28 mouse cellular contexts compared by ENCODE assay signal in genomic region chr5:142346454-142346853, GRCm38 (mm10).
"Had no signal": no experiment of that assay in that cellular context is flagged by ENCODE, and none has a peak within 500 bp of the region (broad histone marks: within the 10 kb centered on the region; RNA-seq: fewer than 3 reads in every experiment).

No protein-coding gene starts in this region.

- DNase-seq: left cerebral cortex, postnatal 4 days; liver; liver, embryonic 13.5 days; liver, postnatal 0 days; lung, adult 18-20 months; lung, adult 2 months; lung, embryonic 14.5 days; lung, postnatal 10 days; lung, postnatal 14 days; lung, postnatal 36 days; lung, postnatal 4 days; midbrain, embryonic 14.5 days had no signal

- H3K27ac ChIP-seq: limb, embryonic 10.5 days; limb, embryonic 12.5 days; limb, embryonic 13.5 days; limb, embryonic 15.5 days; liver, embryonic 12.5 days; liver, embryonic 13.5 days; liver, embryonic 14.5 days; liver, embryonic 15.5 days; lung, embryonic 15.5 days; macrophage; midbrain, embryonic 10.5 days; midbrain, embryonic 12.5 days; midbrain, embryonic 13.5 days; midbrain, embryonic 15.5 days; neural tube, embryonic 12.5 days had no signal

- H3K4me3 ChIP-seq: limb, embryonic 10.5 days; limb, embryonic 12.5 days; limb, embryonic 13.5 days; limb, embryonic 15.5 days; liver, embryonic 12.5 days; liver, embryonic 13.5 days; liver, embryonic 15.5 days; lung, embryonic 15.5 days; megakaryocyte, embryonic 14.5 days; midbrain, embryonic 10.5 days; midbrain, embryonic 12.5 days; midbrain, embryonic 13.5 days; midbrain, embryonic 15.5 days; myocyte; neural tube, embryonic 12.5 days had no signal
